Mouse (Mus musculus): ENCODE measurements around the gene Gpr137b. TPM values are rescaled to one million over a fixed set of nuclear protein-coding genes. Genes with fewer than 3 reads are reported as not detected.
"Not testable (repeated sequence)": the region's sequence is repeated elsewhere in the genome, so short reads cannot be mapped to it uniquely, and the experiment has no call there.

Gene Gpr137b
- 10 to 100 TPM; 31.7 to 33.8 TPM for total RNA-seq (2021)
- long read RNA-seq, experiment 1, transcript Gpr137b-201 (7 exons, 2,971 nt): major isoform, 14 of 19 reads
- long read RNA-seq, experiment 1, partial matches to known transcripts: 1 of 19 reads
- long read RNA-seq, experiment 1, other reads (novel, unspliced or antisense): 3 of 19 reads
- long read RNA-seq, experiment 2, transcript Gpr137b-201 (7 exons, 2,971 nt): major isoform, 24 of 50 reads
- long read RNA-seq, experiment 2, transcript Gpr137b-202 (7 exons, 3,634 nt): minor isoform, 8 of 50 reads
- long read RNA-seq, experiment 2, partial matches to known transcripts: 4 of 50 reads
- long read RNA-seq, experiment 2, other reads (novel, unspliced or antisense): 9 of 50 reads

- peak in 1 of 2 experiments; percentile 13 for DNase-seq (ENCODE audit: low spot score in 2 of 2)
Measured at GRCm38 (mm10) chr13:13393228-13394095, at the start of gene Gpr137b. TSS of gene Gpr137b (minus strand) at chr13:13394014.

- not testable (repeated sequence) for DNase-seq (ENCODE audit: low spot score in 2 of 2)
Measured at GRCm38 (mm10) chr13:13438112-13438953, 44.5 kb upstream of the Gpr137b start.

GRCm38 (mm10) chr13:13437460-13438015, 43.7 kb upstream of the Gpr137b start, which contains the start of gene Nid1:
TSS of gene Nid1 (plus strand) at chr13:13437551.
- not testable (repeated sequence) for DNase-seq (ENCODE audit: low spot score in 2 of 2)

- not testable (repeated sequence) for DNase-seq (ENCODE audit: low spot score in 2 of 2)
Measured at GRCm38 (mm10) chr13:13436161-13436560, 42.3 kb upstream of the Gpr137b start.

- not testable (repeated sequence) for DNase-seq (ENCODE audit: low spot score in 2 of 2)
Measured at GRCm38 (mm10) chr13:13423301-13423700, 29.5 kb upstream of the Gpr137b start.

GRCm38 (mm10) chr13:13418859-13419258, 25.0 kb upstream of the Gpr137b start:
- DNase-seq (ENCODE audit: low spot score in 2 of 2): not testable (repeated sequence)

- DNase-seq (ENCODE audit: low spot score in 2 of 2): not testable (repeated sequence)
Measured at GRCm38 (mm10) chr13:13416007-13416337, 22.2 kb upstream of the Gpr137b start.

GRCm38 (mm10) chr13:13415120-13416006, 21.5 kb upstream of the Gpr137b start:
- peak; percentile 14 to 22 for DNase-seq (ENCODE audit: low spot score in 2 of 2)

GRCm38 (mm10) chr13:13414206-13414605, 20.4 kb upstream of the Gpr137b start:
- no peak for DNase-seq (ENCODE audit: low spot score in 2 of 2)

- DNase-seq (ENCODE audit: low spot score in 2 of 2): not testable (repeated sequence)
Measured at GRCm38 (mm10) chr13:13405511-13405910, 11.7 kb upstream of the Gpr137b start.

GRCm38 (mm10) chr13:13404517-13405155, 10.8 kb upstream of the Gpr137b start:
- DNase-seq (ENCODE audit: low spot score in 2 of 2): not testable (repeated sequence)

- DNase-seq (ENCODE audit: low spot score in 2 of 2): not testable (repeated sequence)
Measured at GRCm38 (mm10) chr13:13403839-13404238, 10.0 kb upstream of the Gpr137b start.

GRCm38 (mm10) chr13:13403366-13403765, 9.6 kb upstream of the Gpr137b start:
- DNase-seq (ENCODE audit: low spot score in 2 of 2): not testable (repeated sequence)

GRCm38 (mm10) chr13:13402818-13403217, 9.0 kb upstream of the Gpr137b start:
- not testable (repeated sequence) for DNase-seq (ENCODE audit: low spot score in 2 of 2)

GRCm38 (mm10) chr13:13400851-13401250, 7.0 kb upstream of the Gpr137b start:
- DNase-seq (ENCODE audit: low spot score in 2 of 2): not testable (repeated sequence)

GRCm38 (mm10) chr13:13394096-13394395, 232 bp upstream of the Gpr137b start:
- not testable (repeated sequence) for DNase-seq (ENCODE audit: low spot score in 2 of 2)

GRCm38 (mm10) chr13:13378168-13378859, 15.5 kb downstream of the Gpr137b start:
- not testable (repeated sequence) for DNase-seq (ENCODE audit: low spot score in 2 of 2)

- DNase-seq (ENCODE audit: low spot score in 2 of 2): no peak
Measured at GRCm38 (mm10) chr13:13377180-13377579, 16.6 kb downstream of the Gpr137b start.

- DNase-seq (ENCODE audit: low spot score in 2 of 2): not testable (repeated sequence)
Measured at GRCm38 (mm10) chr13:13373965-13374364, 19.8 kb downstream of the Gpr137b start.
